Mouse (Mus musculus) C2C12 (cell line): ENCODE results near the gene Stab1.

Experiments
- CTCF ChIP-seq: IDR thresholded peaks from one replicate; pipeline ENCODE4 v1.5.1; 2011; ENCODE audit not compliant: control insufficient read depth, insufficient read depth, insufficient read length
- MAX ChIP-seq: IDR thresholded peaks from one replicate; pipeline ENCODE4 v1.6.1; 2011; ENCODE audit warnings: mild to moderate bottlenecking, control low read depth

GRCm38 (mm10) chr14:31166827-31167226 is 1.6 kb downstream of the Stab1 start:
- no peak for TF ChIP-seq CTCF
- TF ChIP-seq MAX: no peak
